Mouse (Mus musculus) lung, embryonic 14.5 days (tissue): ENCODE data around the gene Ccnd3. TPM values are rescaled to one million over a fixed set of nuclear protein-coding genes. Genes with fewer than 3 reads are reported as not detected.
A peak's percentile ranks its signal among the peaks of the same experiment; 100 is the strongest.

Experiments
- ATAC-seq: fragments of 200-750 bp; cut with Nextera tagmentation; 2 replicates; pipeline ENCODE4 v1.8.0; 2017; ENCODE audit warnings: mild to moderate bottlenecking, moderate TSS enrichment, moderate library complexity; ENCODE audit not compliant: insufficient read depth
- DNase-seq: peaks from one replicate; pipeline ENCODE4 v3.0.0-alpha.2; 2015
- H3K27ac ChIP-seq: fragments of 300-500 bp; sonication (generic); 2 replicates; pipeline ENCODE4 v1.5.1; 2014; ENCODE audit warnings: low read depth, mild to moderate bottlenecking, moderate library complexity
- H3K27me3 ChIP-seq: fragments of 300-500 bp; sonication (generic); 2 replicates; pipeline ENCODE4 v1.6.1; 2014; ENCODE audit warnings: low read length, control low read depth; ENCODE audit not compliant: insufficient read depth
- H3K36me3 ChIP-seq: fragments of 300-500 bp; sonication (generic); 2 replicates; pipeline ENCODE4 v1.6.1; 2014; ENCODE audit warnings: control low read depth; ENCODE audit not compliant: insufficient read depth
- H3K4me1 ChIP-seq: fragments of 300-500 bp; sonication (generic); 2 replicates; pipeline ENCODE4 v1.6.1; 2014; ENCODE audit warnings: antibody characterized with exemption, control low read depth; ENCODE audit not compliant: insufficient read depth
- H3K4me2 ChIP-seq: fragments of 300-500 bp; sonication (generic); 2 replicates; pipeline ENCODE4 v1.6.1; 2014; ENCODE audit warnings: mild to moderate bottlenecking
- H3K4me3 ChIP-seq: fragments of 300-500 bp; sonication (generic); 2 replicates; pipeline ENCODE4 v1.5.1; 2014; ENCODE audit warnings: low read depth, low read length
- H3K9ac ChIP-seq: fragments of 300-500 bp; sonication (generic); 2 replicates; pipeline ENCODE4 v1.6.1; 2014
- H3K9me3 ChIP-seq: fragments of 300-500 bp; sonication (generic); 2 replicates; pipeline ENCODE4 v1.6.1; 2016; ENCODE audit warnings: low read depth, low read length, control low read depth
- CTCF ChIP-seq: IDR thresholded peaks from 2 replicates; pipeline ENCODE4 v1.5.1; 2016; ENCODE audit warnings: antibody characterized with exemption, low read depth
- WGBS: fragments of 180-500 bp; shearing (Covaris S2); extraction: QIAGEN DNeasy Blood & Tissue Kit; methylation state at CpG from one replicate; pipeline ENCODE4 v1.1.7; 2014; 5-methylcytosine and 5-hydroxymethylcytosine counted together
- polyA plus RNA-seq: library from polyadenylated mRNA; unstranded; fragments of >200 nt; fragmentation: Nextera tagmentation; extraction: Ambion mirVana; gene quantifications from 2 replicates; pipeline ENCODE4 v1.2.1, GENCODE M21; 2014

The Ccnd3 gene
- polyA plus RNA-seq, 1 experiment from 2014 or later: 308 TPM

DNA sequence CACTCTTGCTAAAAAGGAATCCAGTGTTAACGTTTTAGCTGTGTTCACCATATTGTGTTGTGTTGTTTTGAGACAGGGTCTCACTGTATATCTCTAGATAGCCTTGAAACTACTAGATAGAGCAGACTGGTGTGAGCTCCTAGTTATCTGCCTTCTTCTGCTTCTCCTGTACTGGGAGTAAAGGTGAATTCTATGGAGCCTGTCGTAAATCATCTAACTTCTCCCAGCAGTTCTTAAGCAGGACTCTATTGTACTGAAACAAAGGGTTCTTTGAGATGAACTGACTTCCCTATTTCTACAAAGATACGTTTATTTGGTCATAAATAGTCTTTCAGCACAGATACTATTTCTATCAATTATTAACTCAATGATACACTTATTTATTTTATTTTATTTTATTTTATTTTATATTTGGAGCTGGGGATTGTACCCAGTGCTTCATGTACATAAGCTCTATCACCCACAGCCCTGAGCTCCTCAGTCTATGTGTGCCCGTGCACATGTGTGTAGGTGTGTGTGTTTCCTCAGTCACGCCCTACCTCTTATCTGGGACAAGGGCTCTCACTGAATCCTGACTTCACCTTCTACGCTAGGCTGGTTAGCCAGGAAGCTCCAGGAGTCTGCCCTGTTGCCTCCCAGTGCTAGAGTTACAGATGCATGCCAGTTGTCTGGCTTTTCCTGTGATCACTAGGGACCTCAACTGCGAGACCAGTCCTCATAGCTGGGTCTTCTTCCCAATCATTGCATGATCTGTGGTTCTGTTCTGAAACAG lies 129.3 kb downstream of the Ccnd3 start:
- Histone ChIP-seq H3K9me3 (no peaks in the 10 kb centered on the region), H3K36me3 (0 out of 2 replicates have a peak, but pooled peaks cover 5% of the 10 kb centered on the region), H3K4me2 (no peak overlapping the region), H3K9ac (no peak overlapping the region), H3K4me3 (no peak overlapping the region), H3K4me1 (peaks cover 6% of the 10 kb centered on the region; the same call in 1 of the 2 replicates), H3K27ac (no peak overlapping the region), H3K27me3 (no peaks in the 10 kb centered on the region)
- peak; percentile 8 for DNase-seq
- ATAC-seq: no peak
- WGBS: 77% methylated on average over 7 of the region's 7 CpGs
- TF ChIP-seq CTCF: no peak

GRCm38 (mm10) chr17:47642992-47643391 lies 138.1 kb downstream of the Ccnd3 start:
- Histone ChIP-seq H3K36me3 (no peaks in the 10 kb centered on the region), H3K4me3 (no peak overlapping the region), H3K27me3 (no peaks in the 10 kb centered on the region), H3K4me1 (no peaks in the 10 kb centered on the region), H3K9me3 (no peaks in the 10 kb centered on the region), H3K27ac (no peak overlapping the region), H3K4me2 (no peak overlapping the region), H3K9ac (no peak overlapping the region)
- TF ChIP-seq CTCF: peak; percentile 14; the same call in 1 of the 2 replicates
- DNase-seq (peak; percentile 12), ATAC-seq (no peak)
- WGBS: 76% methylated on average over 2 of the region's 2 CpGs

DNA sequence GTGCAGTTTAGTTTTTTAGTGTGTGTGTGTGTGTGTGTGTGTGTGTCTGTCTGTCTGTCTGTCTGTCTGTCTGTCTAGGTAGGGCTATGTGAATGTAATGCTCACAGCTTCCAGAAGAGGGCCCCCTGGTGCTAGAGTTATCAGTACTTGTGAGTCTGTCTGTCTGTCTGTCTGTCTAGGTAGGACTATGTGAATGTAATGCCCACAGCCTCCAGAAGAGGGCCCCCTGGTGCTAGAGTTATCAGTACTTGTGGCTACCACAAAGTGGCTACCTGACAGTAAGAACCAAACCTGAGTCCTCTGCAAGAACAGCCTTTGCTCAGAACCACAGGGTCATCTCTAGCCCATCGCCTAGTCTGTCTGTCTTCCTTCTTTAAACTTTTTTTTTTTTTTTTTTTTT lies 141.8 kb downstream of the Ccnd3 start:
- peak; percentile 81 for DNase-seq
- WGBS: 75% methylated on average over 1 of the region's 1 CpGs
- no peak overlapping the region for H3K9ac ChIP-seq
- no peaks in the 10 kb centered on the region for H3K9me3 ChIP-seq
- ATAC-seq: no peak; the same call in 1 of the 2 replicates
- H3K4me3 ChIP-seq: no peak overlapping the region
- peak; percentile 64 for TF ChIP-seq CTCF
- H3K27me3 ChIP-seq: no peaks in the 10 kb centered on the region
- no peaks in the 10 kb centered on the region for H3K4me1 ChIP-seq
- no peak overlapping the region for H3K27ac ChIP-seq
- no peak overlapping the region for H3K4me2 ChIP-seq
- H3K36me3 ChIP-seq: no peaks in the 10 kb centered on the region

- Histone ChIP-seq H3K4me3 (no peak overlapping the region), H3K27ac (no peak overlapping the region), H3K4me2 (no peak overlapping the region), H3K9ac (no peak overlapping the region), H3K36me3 (0 out of 2 replicates have a peak, but pooled peaks cover 4% of the 10 kb centered on the region), H3K27me3 (no peaks in the 10 kb centered on the region), H3K4me1 (no peaks in the 10 kb centered on the region), H3K9me3 (no peaks in the 10 kb centered on the region)
- DNase-seq (no peak), ATAC-seq (no peak)
- no peak for TF ChIP-seq CTCF
- 60% methylated on average over 4 of the region's 4 CpGs for WGBS
These were observed 144.1 kb downstream of the Ccnd3 start for GRCm38 (mm10) chr17:47648966-47649365.

Other genes starting within 250 kb of the Ccnd3 start
- gene Mrps10, start 136.2 kb upstream of the Ccnd3 start, polyA plus RNA-seq: 84.1 and 86.9 TPM in 2 replicates
- 0.41 and 0.49 TPM in 2 replicates for gene Guca1b, start 119.7 kb upstream of the Ccnd3 start, polyA plus RNA-seq
- 1.6 and 1.7 TPM in 2 replicates for gene Guca1a, start 104.5 kb upstream of the Ccnd3 start, polyA plus RNA-seq
- gene AI661453, start 68.4 kb upstream of the Ccnd3 start, polyA plus RNA-seq: 2.4 TPM in 2 replicates
- gene 1700001C19Rik, start 67.7 kb upstream of the Ccnd3 start, polyA plus RNA-seq: 0.13 TPM in 1 of 2 replicates, not detected in the other
- 22.1 and 26.8 TPM in 2 replicates for gene Taf8, start 2.8 kb upstream of the Ccnd3 start, polyA plus RNA-seq
- gene Bysl, start 106.4 kb downstream of the Ccnd3 start, polyA plus RNA-seq: 24.2 and 25.4 TPM in 2 replicates
- 45.5 and 49.2 TPM in 2 replicates for gene Med20, start 106.5 kb downstream of the Ccnd3 start, polyA plus RNA-seq
- 0.74 and 1.8 TPM in 2 replicates for gene Gm20517, start 106.5 kb downstream of the Ccnd3 start, polyA plus RNA-seq
- 5.0 and 5.6 TPM in 2 replicates for gene Usp49, start 125.6 kb downstream of the Ccnd3 start, polyA plus RNA-seq
- 433 and 434 TPM in 2 replicates for gene Tomm6, start 183.3 kb downstream of the Ccnd3 start, polyA plus RNA-seq
- 5.1 and 5.3 TPM in 2 replicates for gene Frs3, start 184.0 kb downstream of the Ccnd3 start, polyA plus RNA-seq
- gene Gm21981, start 189.4 kb downstream of the Ccnd3 start, polyA plus RNA-seq: 1.1 and 1.3 TPM in 2 replicates
- 1.5 TPM in 1 of 2 replicates, not detected in the other for gene Prickle4, start 189.7 kb downstream of the Ccnd3 start, polyA plus RNA-seq
- gene Pgc, start 221.8 kb downstream of the Ccnd3 start, polyA plus RNA-seq: 7.6 and 9.1 TPM in 2 replicates
- 7.6 and 9.3 TPM in 2 replicates for gene Tfeb, start 232.0 kb downstream of the Ccnd3 start, polyA plus RNA-seq